Mouse (Mus musculus) 3T3-L1 (cell line): ENCODE results near the gene Wdr64.

ENCODE experiments used
- DNase-seq: peaks from one replicate; pipeline ENCODE4 v3.0.0-alpha.2; 2015; ENCODE audit warnings: low read depth, low spot score

Wdr64 gene

DNA sequence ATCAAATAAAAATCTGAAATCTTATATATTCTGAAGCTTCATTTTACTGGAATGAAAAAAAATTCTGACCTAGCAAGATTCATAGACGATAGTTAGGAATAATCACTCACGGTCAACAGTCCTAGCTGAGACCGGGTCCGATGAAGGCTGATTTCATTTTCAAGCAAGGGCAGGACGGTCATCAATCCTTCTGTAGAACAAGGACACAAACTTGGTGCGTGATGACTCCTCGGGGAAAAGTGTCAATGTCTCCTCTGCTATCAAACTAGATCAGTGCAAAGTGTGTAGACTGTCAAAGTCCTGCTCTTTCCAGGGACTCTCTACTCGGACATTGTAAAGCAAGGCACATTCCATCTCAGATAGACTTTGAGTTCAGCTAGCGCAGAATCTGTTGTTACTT is 18.4 kb downstream of the Wdr64 start:
- no peak for DNase-seq

DNA sequence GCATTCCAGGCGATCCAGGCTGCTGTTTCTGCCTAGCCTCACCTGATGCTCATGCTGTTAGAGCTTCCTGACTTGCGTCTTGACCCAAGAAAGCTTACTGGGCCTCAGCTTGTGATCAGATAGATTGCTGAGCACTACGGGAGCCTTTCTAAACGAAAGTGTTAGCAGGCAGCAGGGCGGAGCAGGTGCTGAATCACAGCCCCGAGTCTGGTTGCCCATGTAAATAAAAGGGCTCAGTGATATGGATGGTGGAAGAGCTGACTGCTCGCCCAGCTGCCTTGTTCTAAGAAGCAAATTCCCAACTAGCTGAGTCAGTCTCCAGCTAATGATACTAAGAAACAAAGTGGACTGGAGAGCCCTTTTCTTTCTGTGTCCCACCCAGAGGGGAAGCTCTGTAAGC is 27.4 kb downstream of the Wdr64 start:
- DNase-seq: peak; percentile 8

DNA sequence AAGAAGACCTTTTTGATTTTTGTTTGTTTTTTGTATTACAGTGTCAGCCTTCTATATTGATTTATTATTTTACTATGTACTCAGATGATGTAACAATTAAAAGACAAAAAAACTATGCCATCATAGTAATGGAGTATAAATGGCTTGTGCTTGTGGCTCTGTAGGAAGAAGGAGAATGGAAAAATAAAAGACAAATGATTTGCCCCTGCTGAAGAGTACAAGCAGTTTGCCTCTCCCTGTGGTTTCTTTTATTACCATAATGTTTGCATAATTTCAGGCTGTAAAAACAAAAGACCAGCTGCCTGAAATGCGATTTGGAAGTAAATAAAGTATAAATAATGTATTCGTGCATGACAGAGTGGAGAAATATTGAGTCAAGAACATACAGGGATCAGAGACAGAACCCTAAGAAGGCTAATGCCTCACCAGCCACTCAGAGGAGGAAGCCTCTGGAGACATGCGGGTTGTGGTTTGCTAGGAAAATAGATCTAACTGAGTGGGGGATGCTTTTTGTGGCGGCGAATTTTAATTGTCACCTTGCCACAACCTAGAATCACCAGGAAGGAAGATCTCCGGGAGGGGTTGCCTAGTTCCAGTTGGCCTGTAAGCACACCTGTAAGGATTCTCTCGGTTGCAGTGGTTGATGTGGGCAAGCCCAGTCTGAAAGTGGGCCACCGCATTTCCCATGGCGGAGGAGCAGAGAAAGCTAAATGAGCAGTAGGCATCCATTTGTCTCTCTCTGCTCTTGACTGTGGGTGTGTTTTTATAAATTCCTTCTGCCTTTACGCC is 56.4 kb downstream of the Wdr64 start:
- no peak for DNase-seq

DNA sequence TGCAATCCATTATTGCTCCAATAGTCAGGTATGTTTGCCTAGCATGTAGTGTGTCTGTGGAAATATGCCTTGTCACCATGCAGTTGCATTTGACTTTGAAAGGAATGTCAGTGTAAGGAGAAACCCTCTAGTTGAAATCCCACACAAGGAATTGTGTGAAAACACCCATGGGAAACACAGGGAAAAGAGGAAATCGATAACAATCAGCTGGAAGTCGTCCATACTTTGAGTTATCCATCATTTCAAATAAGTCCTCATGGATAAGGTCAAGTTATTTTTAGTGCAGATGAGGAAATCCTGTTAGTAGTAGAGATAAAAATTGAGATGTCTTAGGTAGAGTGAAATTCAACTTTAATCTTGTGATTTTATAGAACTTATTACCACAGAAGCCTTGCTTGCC is 96.3 kb downstream of the Wdr64 start:
- DNase-seq: no peak

DNA sequence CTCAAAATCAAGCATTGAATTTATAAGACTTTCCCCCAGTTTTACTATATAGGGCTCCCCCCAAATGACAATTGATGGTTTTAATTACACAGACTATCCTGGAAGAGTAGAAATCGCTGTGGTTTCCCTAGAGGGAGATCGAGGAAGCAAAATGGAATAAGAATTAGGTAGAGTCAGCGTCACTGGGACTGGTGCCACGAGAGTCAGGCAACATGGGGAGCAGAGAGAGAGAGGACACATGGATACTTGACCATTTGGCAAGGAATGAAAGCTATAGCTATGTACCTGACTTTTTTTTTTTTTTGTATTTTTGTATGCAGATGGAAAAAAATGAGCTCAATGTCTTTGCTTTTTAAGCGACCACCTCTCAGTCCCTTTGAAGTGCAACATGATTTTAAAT is 110.0 kb downstream of the Wdr64 start:
- DNase-seq: no peak

DNA sequence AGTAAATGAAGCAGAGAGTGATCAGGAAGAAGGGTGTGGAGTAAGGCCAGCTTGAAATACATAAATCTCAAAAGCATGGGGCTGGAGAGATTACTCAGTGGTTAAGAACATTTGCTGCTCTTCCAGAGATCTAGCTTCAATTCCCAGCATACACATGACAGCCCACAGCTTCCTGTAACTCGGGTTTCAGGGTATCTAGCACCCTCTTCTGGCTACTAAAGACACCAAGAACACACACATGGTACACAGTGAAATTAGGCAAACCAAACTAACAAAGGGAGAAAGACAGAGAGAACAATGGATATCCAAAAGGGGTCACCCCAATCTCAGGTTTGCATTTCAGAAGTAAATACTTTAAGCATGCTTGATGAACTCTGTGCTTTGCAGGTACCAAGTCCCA is 113.2 kb downstream of the Wdr64 start:
- DNase-seq: no peak

DNA sequence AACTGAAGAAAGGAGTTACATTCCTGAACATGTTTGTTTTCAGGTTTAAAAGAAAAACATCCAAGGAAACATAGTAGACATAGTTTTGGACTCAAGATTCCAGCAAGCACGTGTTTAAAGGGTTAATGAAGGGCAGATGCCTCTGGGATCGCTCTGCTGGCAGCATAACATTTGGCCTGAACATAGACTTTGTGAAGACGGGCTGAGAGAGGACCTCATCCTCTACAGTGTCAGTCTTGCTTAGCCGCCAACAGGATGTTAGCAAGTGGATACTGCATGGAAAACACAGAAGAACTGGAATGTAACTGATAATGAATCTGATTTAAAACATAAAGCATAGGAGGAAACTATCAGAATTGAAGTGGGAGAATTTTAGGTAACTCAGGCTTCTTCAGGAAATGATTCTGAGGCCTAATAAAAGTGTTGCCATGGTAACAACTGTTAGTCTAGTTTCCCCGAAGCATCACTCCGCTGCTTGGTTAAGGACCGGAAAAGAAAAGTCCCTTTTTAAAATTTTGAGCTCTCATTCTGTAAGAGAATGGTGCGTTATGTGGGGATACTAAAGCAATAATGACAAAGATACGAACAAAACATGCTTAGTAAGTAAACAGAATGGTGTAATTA is 125.5 kb downstream of the Wdr64 start:
- DNase-seq: no peak

DNA sequence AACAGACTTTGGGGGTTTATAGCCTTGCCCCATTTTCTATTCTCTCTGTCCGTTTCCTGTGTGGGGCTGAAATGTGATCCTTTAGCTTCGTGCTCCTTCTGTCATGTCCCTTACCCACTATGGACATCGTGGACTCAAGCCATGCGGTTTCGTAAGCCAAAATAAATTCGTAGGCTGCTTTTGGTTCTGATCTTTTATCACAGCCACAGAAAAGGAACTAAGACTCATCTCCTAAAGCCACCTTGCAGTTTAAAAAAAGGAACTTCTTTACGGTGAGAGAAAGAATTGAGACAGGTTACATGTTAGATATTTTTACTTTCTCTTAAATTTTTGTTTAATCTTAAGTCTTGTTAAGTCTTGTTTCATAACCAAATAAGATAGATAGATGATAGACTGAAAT is 130.1 kb downstream of the Wdr64 start:
- DNase-seq: no peak

DNA sequence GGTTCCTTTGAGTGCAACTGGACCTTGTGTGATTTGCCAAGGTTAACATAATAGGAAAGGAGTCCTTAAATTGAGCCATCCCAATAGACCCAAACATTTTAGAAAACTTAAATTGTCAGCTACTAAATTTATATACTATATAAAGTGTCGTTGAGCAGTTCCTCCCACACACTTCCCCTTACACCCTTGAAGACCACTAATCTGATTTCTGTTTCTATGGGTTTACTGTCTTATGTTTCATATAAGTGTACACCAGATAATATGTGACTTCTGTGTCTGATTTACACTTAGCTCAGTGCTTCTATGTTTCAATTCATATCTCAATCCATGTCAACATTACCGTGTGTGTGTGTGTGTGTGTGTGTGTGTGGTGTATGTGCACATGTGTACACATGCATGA is 130.8 kb downstream of the Wdr64 start:
- DNase-seq: no peak

DNA sequence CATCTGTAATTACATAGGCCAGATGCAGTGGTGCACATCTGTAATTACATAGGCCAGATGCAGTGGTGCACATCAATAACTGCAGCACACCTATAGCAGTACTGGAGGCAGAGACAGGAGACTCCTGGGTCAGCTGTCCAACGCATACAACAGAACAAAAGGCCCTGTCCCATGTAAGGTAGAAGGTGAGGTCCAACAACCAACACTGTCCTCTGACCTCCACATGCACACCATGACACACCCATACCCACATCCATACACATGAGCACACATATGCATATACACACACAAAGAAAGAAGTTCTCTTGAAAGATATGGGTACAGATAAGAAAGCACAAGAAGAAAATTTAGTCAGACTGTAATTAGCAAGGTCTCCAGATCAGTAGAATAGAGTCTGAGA is 157.1 kb downstream of the Wdr64 start:
- no peak for DNase-seq
